Mouse (Mus musculus) midbrain, postnatal 0 days (tissue): Measurements from ENCODE around the gene Barx1. TPM values are rescaled to one million over a fixed set of nuclear protein-coding genes. Genes with fewer than 3 reads are reported as not detected.

Experiments used
- ATAC-seq: fragments of 200-750 bp; cut with Nextera tagmentation; 2 replicates; pipeline ENCODE4 v1.8.0; 2017; ENCODE audit warnings: moderate number of reproducible peaks, mild to moderate bottlenecking, moderate TSS enrichment, moderate library complexity; ENCODE audit not compliant: low FRiP score
- DNase-seq: peaks from one replicate; pipeline ENCODE4 v3.0.0-alpha.2; 2015; ENCODE audit warnings: low spot score
- H3K27ac ChIP-seq: fragments of 300-500 bp; sonication (generic); 2 replicates; pipeline ENCODE4 v1.5.1; 2014; ENCODE audit warnings: low read depth, mild to moderate bottlenecking, low read length, mixed read lengths
- H3K27me3 ChIP-seq: fragments of 300-500 bp; sonication (generic); 2 replicates; pipeline ENCODE4 v1.6.1; 2014; ENCODE audit warnings: low read length, control low read depth, mixed read lengths; ENCODE audit not compliant: insufficient read depth
- H3K36me3 ChIP-seq: fragments of 300-500 bp; sonication (generic); 2 replicates; pipeline ENCODE4 v1.6.1; 2014; ENCODE audit warnings: low read length, control low read depth, mixed read lengths; ENCODE audit not compliant: insufficient read depth
- H3K4me1 ChIP-seq: fragments of 300-500 bp; sonication (generic); 2 replicates; pipeline ENCODE4 v1.6.1; 2014; ENCODE audit warnings: mild to moderate bottlenecking, control low read depth, antibody characterized with exemption, low read length, mixed read lengths; ENCODE audit not compliant: insufficient read depth
- H3K4me2 ChIP-seq: fragments of 300-500 bp; sonication (generic); 2 replicates; pipeline ENCODE4 v1.6.1; 2014; ENCODE audit warnings: low read depth, mild to moderate bottlenecking, low read length, mixed read lengths; ENCODE audit not compliant: poor library complexity, severe bottlenecking
- H3K4me3 ChIP-seq: fragments of 300-500 bp; sonication (generic); 2 replicates; pipeline ENCODE4 v1.5.1; 2014; ENCODE audit warnings: low read depth, mild to moderate bottlenecking, low read length, moderate library complexity
- H3K9ac ChIP-seq: fragments of 300-500 bp; sonication (generic); replicated peaks from 2 replicates; pipeline ENCODE4 v1.6.1; 2014; ENCODE audit warnings: mild to moderate bottlenecking, low read length, moderate library complexity, mixed read lengths; ENCODE audit not compliant: poor library complexity, severe bottlenecking
- H3K9me3 ChIP-seq: fragments of 300-500 bp; sonication (generic); 2 replicates; pipeline ENCODE4 v1.6.1; 2016; ENCODE audit warnings: low read length, control low read depth
- CTCF ChIP-seq: IDR thresholded peaks from 2 replicates; pipeline ENCODE4 v1.5.1; 2016; ENCODE audit warnings: antibody characterized with exemption, mild to moderate bottlenecking
- WGBS: fragments of 180-500 bp; shearing (Covaris S2); extraction: QIAGEN DNeasy Blood & Tissue Kit; methylation state at CpG from one replicate; pipeline ENCODE4 v1.1.7; 2014; 5-methylcytosine and 5-hydroxymethylcytosine counted together
- polyA plus RNA-seq: library from polyadenylated mRNA; unstranded; fragments of >200 nt; fragmentation: Nextera tagmentation; extraction: Ambion mirVana; gene quantifications from 2 replicates; pipeline ENCODE4 v1.2.1, GENCODE M21; 2015
- total RNA-seq: library from RNA; depleted of rRNA; stranded (reverse); fragments of >200 nt; gene quantifications from 2 replicates; pipeline ENCODE4 v1.2.3, GENCODE M21; 2014

Gene Barx1
- total and polyA plus RNA-seq, 2 experiments from 2014 or later, result not detected

- no peak overlapping the region for H3K9ac ChIP-seq
- DNase-seq (no peak), ATAC-seq (no peak)
- no peaks in the 10 kb centered on the region for H3K36me3 ChIP-seq
- TF ChIP-seq CTCF, result no peak
- 2% methylated on average over 31 of the region's 33 CpGs for WGBS
- no peak overlapping the region for H3K27ac ChIP-seq
- peak overlapping the region; percentile 19; the same call in 1 of the 2 replicates for H3K4me3 ChIP-seq
- H3K4me2 ChIP-seq, result peak overlapping the region; percentile 35
- H3K9me3 ChIP-seq, result no peaks in the 10 kb centered on the region
- H3K4me1 ChIP-seq, result no peaks in the 10 kb centered on the region
- peaks cover 73% of the 10 kb centered on the region for H3K27me3 ChIP-seq
Measured at GRCm38 (mm10) chr13:48668091-48668975, 5.5 kb downstream of the Barx1 start.

GRCm38 (mm10) chr13:48668976-48669534, 6.3 kb downstream of the Barx1 start:
- ATAC-seq (no peak), DNase-seq (no peak)
- Histone ChIP-seq H3K27me3 (peaks cover 77% of the 10 kb centered on the region), H3K9ac (no peak overlapping the region), H3K4me3 (peak overlapping the region; percentile 19), H3K4me2 (peak overlapping the region; percentile 35), H3K9me3 (no peaks in the 10 kb centered on the region), H3K27ac (no peak overlapping the region), H3K4me1 (no peaks in the 10 kb centered on the region), H3K36me3 (no peaks in the 10 kb centered on the region)
- TF ChIP-seq CTCF, result no peak
- under 1% methylated on average over 34 of the region's 34 CpGs for WGBS

GRCm38 (mm10) chr13:48672312-48672840, 9.6 kb downstream of the Barx1 start:
- Histone ChIP-seq H3K9me3 (no peaks in the 10 kb centered on the region), H3K4me3 (peak overlapping the region; percentile 27; the same call in 1 of the 2 replicates), H3K36me3 (no peaks in the 10 kb centered on the region), H3K9ac (no peak overlapping the region), H3K27ac (no peak overlapping the region), H3K27me3 (peaks cover 68% of the 10 kb centered on the region), H3K4me1 (no peaks in the 10 kb centered on the region), H3K4me2 (peak overlapping the region; percentile 41)
- ATAC-seq, result no peak
- TF ChIP-seq CTCF, result no peak
- DNase-seq, result peak; percentile 22
- 1% methylated on average over 24 of the region's 24 CpGs for WGBS

- no peak overlapping the region for H3K9ac ChIP-seq
- no peaks in the 10 kb centered on the region for H3K36me3 ChIP-seq
- H3K4me1 ChIP-seq, result no peaks in the 10 kb centered on the region
- no peaks in the 10 kb centered on the region for H3K9me3 ChIP-seq
- H3K27me3 ChIP-seq, result peaks cover 51% of the 10 kb centered on the region
- H3K4me3 ChIP-seq, result no peak overlapping the region
- no peak overlapping the region for H3K4me2 ChIP-seq
- 85% methylated on average over 5 of the region's 5 CpGs for WGBS
- H3K27ac ChIP-seq, result no peak overlapping the region
- TF ChIP-seq CTCF, result peak; percentile 38
- ATAC-seq (no peak), DNase-seq (no peak)
Measured at GRCm38 (mm10) chr13:48674609-48675008, 11.8 kb downstream of the Barx1 start.

GRCm38 (mm10) chr13:48679351-48679750, 16.6 kb downstream of the Barx1 start:
- no peak overlapping the region for H3K4me3 ChIP-seq
- no peaks in the 10 kb centered on the region for H3K36me3 ChIP-seq
- 0 out of 2 replicates have a peak, but pooled peaks cover 14% of the 10 kb centered on the region for H3K27me3 ChIP-seq
- peak; percentile 47 for TF ChIP-seq CTCF
- no peaks in the 10 kb centered on the region for H3K9me3 ChIP-seq
- no peak overlapping the region for H3K4me2 ChIP-seq
- H3K27ac ChIP-seq, result no peak overlapping the region
- H3K4me1 ChIP-seq, result no peaks in the 10 kb centered on the region
- no peak overlapping the region for H3K9ac ChIP-seq
- DNase-seq (no peak), ATAC-seq (no peak)
- 67% methylated on average over 1 of the region's 1 CpGs for WGBS

- DNase-seq, result no peak
- no peak overlapping the region for H3K27ac ChIP-seq
- H3K4me3 ChIP-seq, result no peak overlapping the region
- H3K27me3 ChIP-seq, result no peaks in the 10 kb centered on the region
- H3K4me1 ChIP-seq, result no peaks in the 10 kb centered on the region
- no peak overlapping the region for H3K9ac ChIP-seq
- WGBS, result 47% methylated on average over 5 of the region's 5 CpGs
- ATAC-seq, result no peak
- peaks cover 6% of the 10 kb centered on the region; the same call in 1 of the 2 replicates for H3K9me3 ChIP-seq
- H3K4me2 ChIP-seq, result no peak overlapping the region
- 0 out of 2 replicates have a peak, but pooled peaks have one; percentile 21 for TF ChIP-seq CTCF
- H3K36me3 ChIP-seq, result no peaks in the 10 kb centered on the region
Measured at GRCm38 (mm10) chr13:48686666-48687065, 23.9 kb downstream of the Barx1 start.
